Mouse (Mus musculus) G1E (cell line): ENCODE results near the gene Rad51d. TPM values are rescaled to one million over a fixed set of nuclear protein-coding genes. Genes with fewer than 3 reads are reported as not detected.

Source experiments
- ATAC-seq: 2 replicates; pipeline ENCODE4 v1.8.0; 2016; ENCODE audit warnings: mild to moderate bottlenecking; ENCODE audit not compliant: insufficient number of reproducible peaks, poor library complexity, low FRiP score, severe bottlenecking; ENCODE audit errors: extremely low read depth
- DNase-seq: peaks from one replicate; pipeline ENCODE4 v3.0.0; 2012; ENCODE audit warnings: low spot score
- H3K27me3 ChIP-seq: 2 replicates; pipeline ENCODE4 v1.6.1; 2012; ENCODE audit warnings: mild to moderate bottlenecking, low read length, inconsistent platforms; ENCODE audit not compliant: insufficient read depth
- H3K36me3 ChIP-seq: replicated peaks from 2 replicates; pipeline ENCODE3; 2012; ENCODE audit warnings: mild to moderate bottlenecking, inconsistent platforms
- H3K4me1 ChIP-seq: 2 replicates; pipeline ENCODE4 v1.6.1; 2012; ENCODE audit warnings: low read depth, low read length, inconsistent platforms, mixed read lengths; ENCODE audit not compliant: insufficient read depth
- H3K4me3 ChIP-seq: 2 replicates; pipeline ENCODE4 v1.5.1; 2012; ENCODE audit warnings: low read depth, mild to moderate bottlenecking, inconsistent platforms, low read length, moderate library complexity, mixed read lengths
- H3K9me3 ChIP-seq: replicated peaks from 2 replicates; pipeline ENCODE4 v1.6.1; 2012; ENCODE audit warnings: inconsistent platforms
- CTCF ChIP-seq: IDR thresholded peaks from 2 replicates; pipeline ENCODE4 v1.5.1; 2012; ENCODE audit warnings: low read depth, low read length, inconsistent platforms, mixed read lengths
- GATA1 ChIP-seq: IDR thresholded peaks from 2 replicates; pipeline ENCODE4 v1.6.1; 2012; ENCODE audit warnings: borderline replicate concordance, low read length, inconsistent platforms, mixed read lengths
- GATA2 ChIP-seq: IDR thresholded peaks from 2 replicates; pipeline ENCODE4 v1.6.1; 2012; ENCODE audit warnings: low read depth, low read length, inconsistent platforms, borderline replicate concordance
- POLR2AphosphoS5 ChIP-seq: IDR thresholded peaks from 2 replicates; pipeline ENCODE4 v1.6.1; 2012; ENCODE audit warnings: low read depth, low read length, inconsistent platforms; ENCODE audit not compliant: insufficient replicate concordance
- TAL1 ChIP-seq: conservative IDR thresholded peaks from 2 replicates; pipeline ENCODE4 v1.6.1; 2012; ENCODE audit warnings: low read depth, low read length, inconsistent platforms, mixed read lengths
- polyA plus RNA-seq: library from polyadenylated mRNA; stranded (reverse); fragments of >175 nt; gene quantifications from 2 replicates; pipeline ENCODE4 v1.2.3, GENCODE M21; 2012
- total RNA-seq, 2 experiments: library from RNA; stranded (forward) in 1 of 2; stranded (reverse) in 1 of 2; fragments of 200-1000 nt in 1 of 2; fragments of >200 nt in 1 of 2; fragmentation: Nextera tagmentation in 1 of 2; gene quantifications; 2 replicates each; pipeline ENCODE4 v1.2.3; 2014 to 2017

Gene Rad51d
- total and polyA plus RNA-seq, 3 experiments, result 13.6 to 24.6 (median 16.0) TPM

DNA sequence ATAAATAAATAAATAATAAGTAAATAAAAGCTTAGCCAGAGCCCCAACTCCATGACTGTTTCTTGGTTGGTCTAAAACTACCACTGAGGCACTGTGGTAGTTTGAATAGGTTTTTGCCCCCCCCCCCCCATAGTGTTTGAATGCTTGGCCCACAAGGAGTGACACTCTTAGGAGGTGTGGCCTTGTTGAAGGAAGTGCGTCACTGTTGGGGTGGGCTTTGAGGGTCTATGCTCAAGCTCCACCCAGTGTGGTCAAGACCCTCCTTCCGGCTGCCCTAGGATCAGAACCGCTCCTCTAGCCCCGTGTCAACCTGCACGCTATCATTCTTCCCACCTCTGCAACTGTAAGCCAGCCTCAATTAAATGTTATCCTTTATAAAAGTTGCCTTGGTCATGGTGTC lies 14.8 kb downstream of the Rad51d start:
- Histone ChIP-seq H3K36me3 (peaks cover 40% of the 10 kb centered on the region), H3K9me3 (peaks cover 3% of the 10 kb centered on the region; the same call in 1 of the 2 replicates), H3K4me1 (peaks cover 16% of the 10 kb centered on the region), H3K4me3 (no peak overlapping the region), H3K27me3 (no peaks in the 10 kb centered on the region)
- TF ChIP-seq GATA2 (no peak), GATA1 (no peak), TAL1 (no peak), POLR2AphosphoS5 (no peak), CTCF (no peak)
- ATAC-seq, result no peak
- no peak for DNase-seq

DNA sequence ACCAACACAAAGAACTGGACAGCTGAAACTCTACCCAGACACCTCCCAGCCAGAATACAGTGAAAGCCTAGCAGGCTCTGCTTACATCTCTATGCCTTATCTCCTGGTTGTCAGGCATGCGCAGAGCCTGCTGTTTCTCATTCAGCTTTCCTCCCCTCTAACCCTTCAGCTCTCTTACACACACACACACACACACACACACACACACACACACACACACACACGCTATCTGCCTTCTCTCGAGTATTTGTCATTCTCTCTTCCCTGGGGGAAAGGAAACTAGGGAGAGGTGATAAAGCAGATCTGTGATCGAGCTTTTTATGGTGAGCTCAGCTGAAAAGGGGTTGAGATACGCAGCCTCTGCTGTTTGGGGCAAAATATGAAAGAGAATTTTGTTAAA lies 15.5 kb downstream of the Rad51d start:
- TF ChIP-seq GATA1 (no peak), POLR2AphosphoS5 (no peak), CTCF (no peak), TAL1 (no peak; the same call in 1 of the 2 replicates), GATA2 (no peak)
- Histone ChIP-seq H3K27me3 (no peaks in the 10 kb centered on the region), H3K9me3 (peaks cover 3% of the 10 kb centered on the region; the same call in 1 of the 2 replicates), H3K36me3 (peaks cover 37% of the 10 kb centered on the region), H3K4me3 (no peak overlapping the region), H3K4me1 (peaks cover 17% of the 10 kb centered on the region)
- DNase-seq (no peak), ATAC-seq (no peak)

DNA sequence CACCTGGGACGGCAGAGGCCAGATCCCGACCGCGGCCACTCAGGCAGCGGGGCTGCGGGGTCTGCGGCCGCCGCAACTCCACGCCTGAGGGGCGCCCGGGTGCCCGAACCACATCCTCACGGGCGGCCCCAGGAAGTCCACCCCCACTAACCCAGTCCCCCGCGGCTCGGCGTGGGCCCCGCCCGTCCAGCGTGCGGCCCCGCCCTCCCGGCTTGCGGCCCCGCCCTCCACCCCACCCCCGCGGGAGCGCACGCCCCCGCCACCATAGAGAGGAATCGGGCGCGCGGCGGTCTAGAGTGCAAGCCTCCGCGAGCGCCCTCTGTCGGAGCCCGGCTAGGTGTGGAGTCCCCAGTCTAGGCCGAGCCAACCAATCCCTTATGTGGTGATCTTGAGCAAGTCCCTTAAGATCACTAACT lies 19.4 kb downstream of the Rad51d start, which contains the start of gene Rffl:
Gene Rffl, minus strand, starts transcription at position 180 of the 416 bp plus-strand sequence.
- peaks cover 10% of the 10 kb centered on the region for H3K36me3 ChIP-seq
- peaks cover 43% of the 10 kb centered on the region for H3K4me1 ChIP-seq
- ATAC-seq, result peak; percentile 62
- TF ChIP-seq GATA1 (no peak), CTCF (0 out of 2 replicates have a peak, but pooled peaks have one; percentile 13), POLR2AphosphoS5 (no peak), TAL1 (no peak), GATA2 (no peak)
- peaks cover 3% of the 10 kb centered on the region; the same call in 1 of the 2 replicates for H3K9me3 ChIP-seq
- DNase-seq, result peak; percentile 88
- H3K27me3 ChIP-seq, result no peaks in the 10 kb centered on the region
- peak within 1 kb of the TSS; percentile 93 for H3K4me3 ChIP-seq

DNA sequence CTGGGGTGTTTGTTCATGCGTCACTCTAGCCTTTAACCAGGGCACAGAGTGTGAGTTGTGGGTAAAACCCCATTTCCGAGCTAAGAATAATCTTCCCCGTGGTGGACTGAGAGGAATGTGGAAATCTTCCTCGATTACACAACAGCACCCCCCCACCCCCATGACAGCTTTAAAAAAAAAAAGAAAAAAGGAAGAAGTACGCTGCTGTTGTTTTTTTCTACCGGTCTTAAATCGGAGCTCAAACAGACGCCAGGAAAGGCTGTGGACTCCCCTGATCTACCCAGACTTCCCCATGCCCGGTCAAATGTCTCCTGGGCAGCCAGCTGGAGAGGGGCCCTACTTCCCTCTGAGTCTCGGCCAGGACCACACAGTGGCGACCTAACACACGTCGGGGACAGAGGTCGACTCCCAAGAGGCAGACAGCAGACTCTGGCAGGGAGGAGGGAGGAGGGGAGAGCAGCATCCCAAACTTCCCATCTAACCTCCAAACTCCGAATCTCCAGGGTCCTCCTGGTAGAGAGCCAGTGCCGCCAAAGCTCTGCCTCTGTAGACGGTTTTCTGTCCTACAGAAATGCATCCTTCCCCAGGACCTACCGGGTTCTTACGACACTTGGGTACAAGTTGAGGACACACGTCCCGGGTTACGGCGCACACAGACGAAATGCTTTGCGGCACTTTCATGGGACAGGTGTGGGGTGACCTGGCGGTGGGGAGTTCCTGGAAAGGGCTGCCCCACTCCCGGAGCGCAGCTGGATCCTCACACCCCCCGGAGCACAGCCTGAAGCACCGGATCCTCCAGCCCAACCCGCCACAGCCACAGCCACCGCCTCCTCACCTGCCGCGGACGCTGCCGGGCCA lies 20.0 kb downstream of the Rad51d start:
- no peaks in the 10 kb centered on the region for H3K27me3 ChIP-seq
- peaks cover 45% of the 10 kb centered on the region for H3K4me1 ChIP-seq
- peak; percentile 10 for ATAC-seq
- TF ChIP-seq TAL1 (no peak), POLR2AphosphoS5 (no peak), CTCF (no peak), GATA2 (no peak), GATA1 (no peak)
- DNase-seq, result peak; percentile 79
- H3K4me3 ChIP-seq, result peak overlapping the region; percentile 93
- H3K36me3 ChIP-seq, result peaks cover 6% of the 10 kb centered on the region
- peaks cover 3% of the 10 kb centered on the region; the same call in 1 of the 2 replicates for H3K9me3 ChIP-seq

DNA sequence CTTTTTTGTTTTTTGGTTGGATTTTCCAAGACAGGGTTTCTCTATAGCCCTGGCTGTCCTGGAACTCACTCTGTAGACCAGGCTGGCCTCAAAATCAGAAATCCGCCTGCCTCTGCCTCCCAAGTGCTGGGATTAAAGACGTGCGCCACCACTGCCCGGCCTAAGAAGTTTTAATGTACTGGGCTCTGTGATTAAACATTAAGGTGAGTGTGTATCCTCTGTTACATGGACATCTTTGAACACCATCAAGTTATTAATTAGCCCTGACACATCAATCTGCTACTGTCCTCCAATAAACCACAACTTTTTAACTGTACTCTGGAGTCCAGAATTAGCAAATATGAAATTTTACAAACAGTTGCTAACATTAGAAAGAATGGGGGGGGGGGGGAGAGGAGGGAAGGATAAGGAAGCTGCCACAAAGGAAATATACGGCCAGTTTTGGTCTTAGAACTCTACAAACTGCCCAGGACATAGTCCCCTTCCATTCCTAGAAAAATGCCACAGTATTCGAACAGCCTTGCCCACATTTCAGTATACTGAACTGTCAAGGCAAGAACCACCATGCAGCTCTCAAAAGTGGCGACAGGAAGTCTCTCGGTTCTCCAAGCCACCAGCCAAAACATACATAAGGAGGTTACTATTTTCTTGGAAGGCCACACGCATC lies 20.8 kb downstream of the Rad51d start:
- peaks cover 48% of the 10 kb centered on the region for H3K4me1 ChIP-seq
- DNase-seq (no peak), ATAC-seq (no peak)
- H3K4me3 ChIP-seq, result peak overlapping the region; percentile 93
- no peak for TF ChIP-seq TAL1
- TF ChIP-seq GATA1, result no peak
- TF ChIP-seq GATA2, result no peak
- no peak for TF ChIP-seq POLR2AphosphoS5
- TF ChIP-seq CTCF, result no peak
- H3K9me3 ChIP-seq, result peaks cover 3% of the 10 kb centered on the region; the same call in 1 of the 2 replicates
- peaks cover 6% of the 10 kb centered on the region for H3K36me3 ChIP-seq
- no peaks in the 10 kb centered on the region for H3K27me3 ChIP-seq
